Mouse (Mus musculus) neural tube, embryonic 12.5 days (tissue): ENCODE results near the gene Tmem160. TPM values are rescaled to one million over a fixed set of nuclear protein-coding genes. Genes with fewer than 3 reads are reported as not detected.

ENCODE experiments used
- ATAC-seq: fragments of 200-750 bp; cut with Nextera tagmentation; 2 replicates; pipeline ENCODE4 v1.8.0; 2017; ENCODE audit warnings: low read depth, mild to moderate bottlenecking, moderate TSS enrichment, moderate library complexity; ENCODE audit not compliant: low FRiP score
- H3K27ac ChIP-seq: fragments of 300-500 bp; sonication (generic); 2 replicates; pipeline ENCODE4 v1.5.1; 2016
- H3K27me3 ChIP-seq: fragments of 300-500 bp; sonication (generic); replicated peaks from 2 replicates; pipeline ENCODE4 v1.6.1; 2016; ENCODE audit warnings: mild to moderate bottlenecking
- H3K36me3 ChIP-seq: fragments of 300-500 bp; sonication (generic); 2 replicates; pipeline ENCODE4 v1.6.1; 2016; ENCODE audit warnings: mild to moderate bottlenecking
- H3K4me1 ChIP-seq: fragments of 300-500 bp; sonication (generic); 2 replicates; pipeline ENCODE4 v1.6.1; 2016
- H3K4me2 ChIP-seq: fragments of 300-500 bp; sonication (generic); replicated peaks from 2 replicates; pipeline ENCODE4 v1.6.1; 2016; ENCODE audit warnings: mild to moderate bottlenecking
- H3K4me3 ChIP-seq: fragments of 300-500 bp; sonication (generic); 2 replicates; pipeline ENCODE4 v1.5.1; 2016
- H3K9ac ChIP-seq: fragments of 300-500 bp; sonication (generic); 2 replicates; pipeline ENCODE4 v1.6.1; 2016; ENCODE audit warnings: mild to moderate bottlenecking
- H3K9me3 ChIP-seq: fragments of 300-500 bp; sonication (generic); 2 replicates; pipeline ENCODE4 v1.6.1; 2016; ENCODE audit warnings: mild to moderate bottlenecking
- WGBS: fragments of 180-500 bp; shearing (Covaris S2); methylation state at CpG from one replicate; pipeline ENCODE4 v1.1.7; 2016; 5-methylcytosine and 5-hydroxymethylcytosine counted together
- polyA plus RNA-seq: library from polyadenylated mRNA; unstranded; fragments of >200 nt; fragmentation: Nextera tagmentation; extraction: Ambion mirVana; gene quantifications from 2 replicates; pipeline ENCODE4 v1.2.1, GENCODE M21; 2016

Tmem160 gene
- 58.5 and 66.6 TPM in 2 replicates for polyA plus RNA-seq

- H3K27ac ChIP-seq, result peak within 1 kb of the TSS; percentile 32; the same call in 1 of the 2 replicates
- H3K4me2 ChIP-seq, result peak within 1 kb of the TSS; percentile 93
- ATAC-seq, result peak; percentile 97
- H3K9ac ChIP-seq, result peak within 1 kb of the TSS; percentile 66
- peaks cover 10% of the 10 kb centered on the region; the same call in 1 of the 2 replicates for H3K4me1 ChIP-seq
- no peaks in the 10 kb centered on the region for H3K9me3 ChIP-seq
- 1% methylated on average over 30 of the region's 30 CpGs for WGBS
- H3K36me3 ChIP-seq, result peaks cover 5% of the 10 kb centered on the region
- no peaks in the 10 kb centered on the region for H3K27me3 ChIP-seq
- H3K4me3 ChIP-seq, result peak within 1 kb of the TSS; percentile 63
Observed at GRCm38 (mm10) chr7:16452587-16453073, at the start of gene Tmem160. Gene Tmem160, plus strand, starts transcription at chr7:16452779.

- WGBS, result 27% methylated on average over 21 of the region's 21 CpGs
- Histone ChIP-seq H3K36me3 (no peaks in the 10 kb centered on the region), H3K27me3 (no peaks in the 10 kb centered on the region)
Observed at GRCm38 (mm10) chr7:16402968-16403948, 49.3 kb upstream of the Tmem160 start.

GRCm38 (mm10) chr7:16404315-16405072 is 48.1 kb upstream of the Tmem160 start:
- Histone ChIP-seq H3K4me2 (peak overlapping the region; percentile 37), H3K27ac (no peak overlapping the region), H3K27me3 (no peaks in the 10 kb centered on the region), H3K36me3 (no peaks in the 10 kb centered on the region), H3K9ac (peak overlapping the region; percentile 4; the same call in 1 of the 2 replicates), H3K4me1 (peaks cover 28% of the 10 kb centered on the region), H3K4me3 (no peak overlapping the region), H3K9me3 (no peaks in the 10 kb centered on the region)
- 88% methylated on average over 3 of the region's 3 CpGs for WGBS
- no peak for ATAC-seq

More at GRCm38 (mm10) chr7:16402968-16403948, 49.3 kb upstream of the Tmem160 start:
- peak overlapping the region; percentile 67 for H3K4me2 ChIP-seq
- H3K9me3 ChIP-seq, result no peaks in the 10 kb centered on the region
- peak overlapping the region; percentile 100 for H3K9ac ChIP-seq
- peak overlapping the region; percentile 39 for H3K27ac ChIP-seq
- H3K4me3 ChIP-seq, result peak overlapping the region; percentile 92
- H3K4me1 ChIP-seq, result peaks cover 28% of the 10 kb centered on the region
- ATAC-seq, result no peak

GRCm38 (mm10) chr7:16405073-16405455 is 47.5 kb upstream of the Tmem160 start:
- peak overlapping the region; percentile 37 for H3K4me2 ChIP-seq
- no peak for ATAC-seq
- 86% methylated on average over 2 of the region's 2 CpGs for WGBS

GRCm38 (mm10) chr7:16405516-16406351 is 46.8 kb upstream of the Tmem160 start:
- no peak for ATAC-seq
- Histone ChIP-seq H3K4me2 (peak overlapping the region; percentile 37), H3K4me3 (no peak overlapping the region), H3K36me3 (peaks cover 4% of the 10 kb centered on the region; the same call in 1 of the 2 replicates), H3K9me3 (no peaks in the 10 kb centered on the region), H3K4me1 (peaks cover 28% of the 10 kb centered on the region), H3K9ac (no peak overlapping the region), H3K27ac (peak overlapping the region; percentile 39; the same call in 1 of the 2 replicates), H3K27me3 (no peaks in the 10 kb centered on the region)
- WGBS, result 76% methylated on average over 11 of the region's 11 CpGs

More at GRCm38 (mm10) chr7:16405073-16405455, 47.5 kb upstream of the Tmem160 start:
- H3K9me3 ChIP-seq, result no peaks in the 10 kb centered on the region
- peaks cover 28% of the 10 kb centered on the region for H3K4me1 ChIP-seq
- H3K4me3 ChIP-seq, result no peak overlapping the region
- no peak overlapping the region for H3K9ac ChIP-seq
- H3K27ac ChIP-seq, result 0 out of 2 replicates have a peak overlapping the region, but pooled peaks have one; percentile 17
- no peaks in the 10 kb centered on the region for H3K36me3 ChIP-seq
- no peaks in the 10 kb centered on the region for H3K27me3 ChIP-seq

GRCm38 (mm10) chr7:16406978-16407377 is 45.6 kb upstream of the Tmem160 start:
- H3K27me3 ChIP-seq, result no peaks in the 10 kb centered on the region
- no peak overlapping the region for H3K9ac ChIP-seq
- H3K4me2 ChIP-seq, result no peak overlapping the region
- peaks cover 31% of the 10 kb centered on the region for H3K4me1 ChIP-seq
- 92% methylated on average over 3 of the region's 3 CpGs for WGBS
- peaks cover 4% of the 10 kb centered on the region; the same call in 1 of the 2 replicates for H3K36me3 ChIP-seq
- no peaks in the 10 kb centered on the region for H3K9me3 ChIP-seq
- H3K4me3 ChIP-seq, result no peak overlapping the region
- H3K27ac ChIP-seq, result no peak overlapping the region
- ATAC-seq, result no peak

- Histone ChIP-seq H3K27me3 (no peaks in the 10 kb centered on the region), H3K4me1 (peaks cover 16% of the 10 kb centered on the region; the same call in 1 of the 2 replicates), H3K36me3 (peaks cover 4% of the 10 kb centered on the region), H3K27ac (no peak overlapping the region), H3K9me3 (no peaks in the 10 kb centered on the region), H3K4me3 (no peak overlapping the region), H3K9ac (no peak overlapping the region), H3K4me2 (no peak overlapping the region)
- 92% methylated on average over 5 of the region's 5 CpGs for WGBS
- no peak for ATAC-seq
Observed at GRCm38 (mm10) chr7:16411100-16411499, 41.5 kb upstream of the Tmem160 start.

- no peak for ATAC-seq
- peaks cover 17% of the 10 kb centered on the region for H3K36me3 ChIP-seq
- H3K9ac ChIP-seq, result no peak overlapping the region
- no peak overlapping the region for H3K27ac ChIP-seq
- WGBS, result 86% methylated on average over 8 of the region's 8 CpGs
- H3K4me1 ChIP-seq, result peaks cover 15% of the 10 kb centered on the region; the same call in 1 of the 2 replicates
- H3K9me3 ChIP-seq, result no peaks in the 10 kb centered on the region
- H3K4me3 ChIP-seq, result no peak overlapping the region
- no peaks in the 10 kb centered on the region for H3K27me3 ChIP-seq
- no peak overlapping the region for H3K4me2 ChIP-seq
Observed at GRCm38 (mm10) chr7:16412220-16412896, 40.2 kb upstream of the Tmem160 start.

- Histone ChIP-seq H3K9ac (no peak overlapping the region), H3K4me3 (no peak overlapping the region), H3K4me1 (peaks cover 15% of the 10 kb centered on the region; the same call in 1 of the 2 replicates), H3K27me3 (no peaks in the 10 kb centered on the region), H3K9me3 (no peaks in the 10 kb centered on the region), H3K36me3 (peaks cover 22% of the 10 kb centered on the region), H3K27ac (no peak overlapping the region), H3K4me2 (no peak overlapping the region)
- no peak for ATAC-seq
- WGBS, result 83% methylated on average over 2 of the region's 2 CpGs
Observed at GRCm38 (mm10) chr7:16412930-16413329, 39.6 kb upstream of the Tmem160 start.

GRCm38 (mm10) chr7:16415426-16415825 is 37.2 kb upstream of the Tmem160 start:
- 86% methylated on average over 3 of the region's 3 CpGs for WGBS
- peaks cover 15% of the 10 kb centered on the region; the same call in 1 of the 2 replicates for H3K4me1 ChIP-seq
- no peak for ATAC-seq
- no peak overlapping the region for H3K4me2 ChIP-seq
- H3K27ac ChIP-seq, result no peak overlapping the region
- H3K27me3 ChIP-seq, result no peaks in the 10 kb centered on the region
- no peak overlapping the region for H3K4me3 ChIP-seq
- H3K9me3 ChIP-seq, result no peaks in the 10 kb centered on the region
- no peak overlapping the region for H3K9ac ChIP-seq
- peaks cover 45% of the 10 kb centered on the region for H3K36me3 ChIP-seq
